Mouse (Mus musculus) limb, embryonic 13.5 days (tissue): ENCODE measurements around the gene Elmo3. TPM values are rescaled to one million over a fixed set of nuclear protein-coding genes. Genes with fewer than 3 reads are reported as not detected.

Experiments used
- ATAC-seq: fragments of 200-750 bp; cut with Nextera tagmentation; 2 replicates; pipeline ENCODE4 v1.8.0; 2017; ENCODE audit warnings: low read depth, moderate number of reproducible peaks, moderate TSS enrichment; ENCODE audit not compliant: low FRiP score
- H3K27ac ChIP-seq: fragments of 300-500 bp; sonication (generic); 2 replicates; pipeline ENCODE4 v1.5.1; 2015; ENCODE audit warnings: inconsistent platforms, mild to moderate bottlenecking, moderate library complexity
- H3K27me3 ChIP-seq: fragments of 300-500 bp; sonication (generic); 2 replicates; pipeline ENCODE4 v1.6.1; 2015; ENCODE audit warnings: mild to moderate bottlenecking, inconsistent platforms
- H3K36me3 ChIP-seq: fragments of 300-500 bp; sonication (generic); 2 replicates; pipeline ENCODE4 v1.6.1; 2015; ENCODE audit warnings: inconsistent platforms, mild to moderate bottlenecking, moderate library complexity
- H3K4me1 ChIP-seq: fragments of 300-500 bp; sonication (generic); 2 replicates; pipeline ENCODE4 v1.6.1; 2015; ENCODE audit warnings: inconsistent platforms
- H3K4me2 ChIP-seq: fragments of 300-500 bp; sonication (generic); replicated peaks from 2 replicates; pipeline ENCODE4 v1.6.1; 2015; ENCODE audit warnings: inconsistent platforms, mild to moderate bottlenecking, moderate library complexity
- H3K4me3 ChIP-seq: fragments of 300-500 bp; sonication (generic); 2 replicates; pipeline ENCODE4 v1.5.1; 2015; ENCODE audit warnings: moderate library complexity, mild to moderate bottlenecking, inconsistent platforms
- H3K9ac ChIP-seq: fragments of 300-500 bp; sonication (generic); 2 replicates; pipeline ENCODE4 v1.6.1; 2015; ENCODE audit warnings: mild to moderate bottlenecking, inconsistent platforms
- H3K9me3 ChIP-seq: fragments of 300-500 bp; sonication (generic); 2 replicates; pipeline ENCODE4 v1.6.1; 2016; ENCODE audit warnings: inconsistent platforms
- WGBS: fragments of 180-500 bp; shearing (Covaris S2); methylation state at CpG from one replicate; pipeline ENCODE4 v1.1.7; 2015; 5-methylcytosine and 5-hydroxymethylcytosine counted together
- polyA plus RNA-seq: library from polyadenylated mRNA; unstranded; fragments of >200 nt; fragmentation: Nextera tagmentation; extraction: Ambion mirVana; gene quantifications from 2 replicates; pipeline ENCODE4 v1.2.1, GENCODE M21; 2015

Gene Elmo3
- 3.9 and 5.1 TPM in 2 replicates for polyA plus RNA-seq

GRCm38 (mm10) chr8:105305211-105306145 is at the start of gene Elmo3:
Gene Elmo3, plus strand, starts transcription at chr8:105305601.
- ATAC-seq, result peak; percentile 77
- 4% methylated on average over 29 of the region's 30 CpGs for WGBS
- peak within 1 kb of the TSS; percentile 70 for H3K27ac ChIP-seq
- peaks cover 24% of the 10 kb centered on the region for H3K4me1 ChIP-seq
- H3K9me3 ChIP-seq, result no peaks in the 10 kb centered on the region
- H3K36me3 ChIP-seq, result peaks cover 82% of the 10 kb centered on the region
- H3K4me2 ChIP-seq, result peak within 1 kb of the TSS; percentile 72
- H3K9ac ChIP-seq, result peak within 1 kb of the TSS; percentile 58
- no peaks in the 10 kb centered on the region for H3K27me3 ChIP-seq
- peak within 1 kb of the TSS; percentile 40 for H3K4me3 ChIP-seq

GRCm38 (mm10) chr8:105257318-105258114 is 47.9 kb upstream of the Elmo3 start:
- ATAC-seq, result no peak
- H3K9ac ChIP-seq, result no peak overlapping the region
- peaks cover 8% of the 10 kb centered on the region for H3K36me3 ChIP-seq
- H3K27me3 ChIP-seq, result peaks cover 64% of the 10 kb centered on the region
- H3K4me1 ChIP-seq, result peaks cover 36% of the 10 kb centered on the region
- peaks cover 5% of the 10 kb centered on the region; the same call in 1 of the 2 replicates for H3K9me3 ChIP-seq
- no peak overlapping the region for H3K4me3 ChIP-seq
- no peak overlapping the region for H3K27ac ChIP-seq
- 71% methylated on average over 7 of the region's 7 CpGs for WGBS
- no peak overlapping the region for H3K4me2 ChIP-seq

GRCm38 (mm10) chr8:105258911-105259720 is 46.3 kb upstream of the Elmo3 start:
- peak; percentile 2; the same call in 1 of the 2 replicates for ATAC-seq
- Histone ChIP-seq H3K36me3 (no peaks in the 10 kb centered on the region), H3K4me1 (peaks cover 26% of the 10 kb centered on the region), H3K9ac (peak overlapping the region; percentile 55), H3K27ac (no peak overlapping the region), H3K4me2 (peak overlapping the region; percentile 73), H3K4me3 (peak overlapping the region; percentile 44), H3K9me3 (peaks cover 5% of the 10 kb centered on the region; the same call in 1 of the 2 replicates), H3K27me3 (peaks cover 80% of the 10 kb centered on the region)
- WGBS, result 3% methylated on average over 55 of the region's 55 CpGs

- peak overlapping the region; percentile 73 for H3K4me2 ChIP-seq
- H3K9me3 ChIP-seq, result peaks cover 5% of the 10 kb centered on the region; the same call in 1 of the 2 replicates
- H3K27me3 ChIP-seq, result peaks cover 82% of the 10 kb centered on the region
- H3K36me3 ChIP-seq, result no peaks in the 10 kb centered on the region
- H3K4me3 ChIP-seq, result peak overlapping the region; percentile 44
- peaks cover 27% of the 10 kb centered on the region for H3K4me1 ChIP-seq
- peak; percentile 24; the same call in 1 of the 2 replicates for ATAC-seq
- H3K27ac ChIP-seq, result no peak overlapping the region
- 4% methylated on average over 30 of the region's 30 CpGs for WGBS
- H3K9ac ChIP-seq, result peak overlapping the region; percentile 55
Observed at GRCm38 (mm10) chr8:105259721-105260320, 45.6 kb upstream of the Elmo3 start.

- Histone ChIP-seq H3K27me3 (peaks cover 87% of the 10 kb centered on the region), H3K9ac (no peak overlapping the region), H3K4me1 (peaks cover 26% of the 10 kb centered on the region), H3K4me3 (no peak overlapping the region), H3K27ac (no peak overlapping the region), H3K4me2 (no peak overlapping the region), H3K9me3 (peaks cover 5% of the 10 kb centered on the region; the same call in 1 of the 2 replicates), H3K36me3 (no peaks in the 10 kb centered on the region)
- WGBS, result 59% methylated on average over 7 of the region's 7 CpGs
- ATAC-seq, result no peak
Observed at GRCm38 (mm10) chr8:105260371-105261099, 44.9 kb upstream of the Elmo3 start.

- H3K4me3 ChIP-seq, result no peak overlapping the region
- no peak overlapping the region for H3K9ac ChIP-seq
- ATAC-seq, result no peak
- H3K4me1 ChIP-seq, result peaks cover 24% of the 10 kb centered on the region
- H3K4me2 ChIP-seq, result no peak overlapping the region
- peaks cover 86% of the 10 kb centered on the region for H3K27me3 ChIP-seq
- 86% methylated on average over 12 of the region's 12 CpGs for WGBS
- H3K9me3 ChIP-seq, result peaks cover 8% of the 10 kb centered on the region; the same call in 1 of the 2 replicates
- H3K36me3 ChIP-seq, result no peaks in the 10 kb centered on the region
- no peak overlapping the region for H3K27ac ChIP-seq
Observed at GRCm38 (mm10) chr8:105261326-105261980, 43.9 kb upstream of the Elmo3 start.

- H3K4me3 ChIP-seq, result peak overlapping the region; percentile 69
- H3K27ac ChIP-seq, result no peak overlapping the region
- no peaks in the 10 kb centered on the region for H3K36me3 ChIP-seq
- no peak for ATAC-seq
- H3K9me3 ChIP-seq, result peaks cover 9% of the 10 kb centered on the region; the same call in 1 of the 2 replicates
- WGBS, result 40% methylated on average over 16 of the region's 16 CpGs
- peaks cover 90% of the 10 kb centered on the region for H3K27me3 ChIP-seq
- H3K4me1 ChIP-seq, result peaks cover 30% of the 10 kb centered on the region
- H3K4me2 ChIP-seq, result peak overlapping the region; percentile 87
- no peak overlapping the region for H3K9ac ChIP-seq
Observed at GRCm38 (mm10) chr8:105263244-105263912, 42.0 kb upstream of the Elmo3 start.

- WGBS, result under 1% methylated on average over 54 of the region's 54 CpGs
- H3K4me3 ChIP-seq, result peak within 1 kb of the TSS; percentile 69
- peak within 1 kb of the TSS; percentile 76 for H3K9ac ChIP-seq
- H3K4me1 ChIP-seq, result peaks cover 30% of the 10 kb centered on the region
- no peaks in the 10 kb centered on the region for H3K36me3 ChIP-seq
- peaks cover 9% of the 10 kb centered on the region; the same call in 1 of the 2 replicates for H3K9me3 ChIP-seq
- peak within 1 kb of the TSS; percentile 87 for H3K4me2 ChIP-seq
- peaks cover 90% of the 10 kb centered on the region for H3K27me3 ChIP-seq
- no peak within 1 kb of the TSS for H3K27ac ChIP-seq
- ATAC-seq, result peak; percentile 66
Observed at GRCm38 (mm10) chr8:105264024-105264982, 41.1 kb upstream of the Elmo3 start, which contains the start of the genes Tradd and Fbxl8. Gene Tradd, minus strand, starts transcription at chr8:105264609. Gene Fbxl8, plus strand, starts transcription at chr8:105264648.

- Histone ChIP-seq H3K36me3 (no peaks in the 10 kb centered on the region), H3K4me2 (peak overlapping the region; percentile 87), H3K27me3 (peaks cover 90% of the 10 kb centered on the region), H3K9ac (peak overlapping the region; percentile 76; the same call in 1 of the 2 replicates), H3K4me3 (peak overlapping the region; percentile 69), H3K9me3 (peaks cover 9% of the 10 kb centered on the region; the same call in 1 of the 2 replicates), H3K27ac (no peak overlapping the region), H3K4me1 (peaks cover 31% of the 10 kb centered on the region)
- WGBS, result 6% methylated on average over 10 of the region's 10 CpGs
- ATAC-seq, result no peak
Observed at GRCm38 (mm10) chr8:105265128-105265527, 40.3 kb upstream of the Elmo3 start.
